Mouse (Mus musculus) forebrain, embryonic 12.5 days (tissue): ENCODE results near the gene Ccdc130. TPM values are rescaled to one million over a fixed set of nuclear protein-coding genes. Genes with fewer than 3 reads are reported as not detected.

ENCODE experiments used
- ATAC-seq: fragments of 200-750 bp; cut with Nextera tagmentation; 2 replicates; pipeline ENCODE4 v1.8.0; 2017; ENCODE audit warnings: moderate TSS enrichment; ENCODE audit not compliant: low FRiP score
- H3K27ac ChIP-seq: fragments of 300-500 bp; sonication (generic); 2 replicates; pipeline ENCODE4 v1.5.1; 2016; ENCODE audit warnings: mild to moderate bottlenecking
- H3K27me3 ChIP-seq: fragments of 300-500 bp; sonication (generic); 2 replicates; pipeline ENCODE4 v1.6.1; 2016; ENCODE audit warnings: mild to moderate bottlenecking
- H3K36me3 ChIP-seq: fragments of 300-500 bp; sonication (generic); replicated peaks from 2 replicates; pipeline ENCODE4 v1.6.1; 2016; ENCODE audit warnings: mild to moderate bottlenecking
- H3K4me1 ChIP-seq: fragments of 300-500 bp; sonication (generic); 2 replicates; pipeline ENCODE4 v1.6.1; 2016
- H3K4me2 ChIP-seq: fragments of 300-500 bp; sonication (generic); 2 replicates; pipeline ENCODE4 v1.6.1; 2016; ENCODE audit warnings: mild to moderate bottlenecking, moderate library complexity
- H3K4me3 ChIP-seq: fragments of 300-500 bp; sonication (generic); replicated peaks from 2 replicates; pipeline ENCODE4 v1.5.1; 2016; ENCODE audit warnings: mild to moderate bottlenecking
- H3K9ac ChIP-seq: fragments of 300-500 bp; sonication (generic); 2 replicates; pipeline ENCODE4 v1.6.1; 2016; ENCODE audit warnings: mild to moderate bottlenecking
- H3K9me3 ChIP-seq: fragments of 300-500 bp; sonication (generic); 2 replicates; pipeline ENCODE4 v1.6.1; 2016
- WGBS: fragments of 180-500 bp; shearing (Covaris S2); methylation state at CpG from one replicate; pipeline ENCODE4 v1.1.7; 2016; 5-methylcytosine and 5-hydroxymethylcytosine counted together
- polyA plus RNA-seq: library from polyadenylated mRNA; unstranded; fragments of >200 nt; fragmentation: Nextera tagmentation; extraction: Ambion mirVana; gene quantifications from 2 replicates; pipeline ENCODE4 v1.2.1, GENCODE M21; 2016

Ccdc130 gene
- polyA plus RNA-seq, 1 experiment from 2014 or later: 20.6 TPM

DNA sequence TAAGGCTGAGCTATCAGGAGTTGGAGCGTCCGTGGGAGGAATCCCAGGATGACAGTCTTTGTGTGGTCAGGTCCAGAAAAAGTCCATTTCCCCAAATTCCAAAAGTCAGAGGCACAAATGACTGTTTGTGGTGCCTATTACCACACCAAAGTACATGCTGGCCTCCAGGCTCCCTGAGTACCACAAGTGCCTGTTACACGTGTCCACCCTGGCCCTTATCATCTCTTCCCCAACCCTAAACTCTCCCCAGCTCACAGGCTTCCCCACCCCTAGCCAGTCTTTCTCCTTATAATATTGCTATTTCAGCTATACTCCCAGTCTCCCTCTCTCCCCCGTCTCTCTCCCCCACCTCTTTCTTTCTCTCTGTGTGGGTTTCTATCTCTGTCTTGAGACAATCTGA is 2.1 kb upstream of the Ccdc130 start:
- Histone ChIP-seq H3K27me3 (peaks cover 15% of the 10 kb centered on the region; the same call in 1 of the 2 replicates), H3K9me3 (no peaks in the 10 kb centered on the region), H3K36me3 (no peaks in the 10 kb centered on the region), H3K4me2 (no peak overlapping the region), H3K9ac (no peak overlapping the region), H3K27ac (no peak overlapping the region), H3K4me1 (peaks cover 11% of the 10 kb centered on the region), H3K4me3 (no peak overlapping the region)
- ATAC-seq: no peak
- WGBS: 84% methylated on average over 4 of the region's 4 CpGs

DNA sequence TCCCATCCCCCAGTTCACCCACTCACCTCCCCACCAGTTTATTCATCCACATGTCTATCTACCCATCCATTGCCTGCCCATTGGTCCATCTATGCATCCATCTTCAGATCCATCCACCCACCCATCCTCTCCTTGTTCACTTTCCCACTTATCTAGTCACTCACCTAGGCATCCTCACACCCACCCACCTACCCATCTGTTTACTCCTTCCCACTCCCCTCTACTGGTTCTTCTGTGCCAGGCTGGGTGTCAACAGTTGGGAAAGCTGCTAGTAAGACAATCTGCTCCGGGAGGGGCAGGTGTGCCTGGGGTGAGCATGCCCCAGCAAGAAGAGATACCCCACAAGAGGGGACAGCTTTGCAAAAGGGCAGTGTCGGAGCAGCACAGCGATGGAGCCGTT is 9.1 kb downstream of the Ccdc130 start:
- Histone ChIP-seq H3K9ac (no peak overlapping the region), H3K9me3 (no peaks in the 10 kb centered on the region), H3K27me3 (no peaks in the 10 kb centered on the region), H3K4me3 (no peak overlapping the region), H3K4me2 (no peak overlapping the region), H3K4me1 (peaks cover 13% of the 10 kb centered on the region), H3K36me3 (peaks cover 81% of the 10 kb centered on the region), H3K27ac (no peak overlapping the region)
- WGBS: 97% methylated on average over 4 of the region's 4 CpGs
- no peak for ATAC-seq

DNA sequence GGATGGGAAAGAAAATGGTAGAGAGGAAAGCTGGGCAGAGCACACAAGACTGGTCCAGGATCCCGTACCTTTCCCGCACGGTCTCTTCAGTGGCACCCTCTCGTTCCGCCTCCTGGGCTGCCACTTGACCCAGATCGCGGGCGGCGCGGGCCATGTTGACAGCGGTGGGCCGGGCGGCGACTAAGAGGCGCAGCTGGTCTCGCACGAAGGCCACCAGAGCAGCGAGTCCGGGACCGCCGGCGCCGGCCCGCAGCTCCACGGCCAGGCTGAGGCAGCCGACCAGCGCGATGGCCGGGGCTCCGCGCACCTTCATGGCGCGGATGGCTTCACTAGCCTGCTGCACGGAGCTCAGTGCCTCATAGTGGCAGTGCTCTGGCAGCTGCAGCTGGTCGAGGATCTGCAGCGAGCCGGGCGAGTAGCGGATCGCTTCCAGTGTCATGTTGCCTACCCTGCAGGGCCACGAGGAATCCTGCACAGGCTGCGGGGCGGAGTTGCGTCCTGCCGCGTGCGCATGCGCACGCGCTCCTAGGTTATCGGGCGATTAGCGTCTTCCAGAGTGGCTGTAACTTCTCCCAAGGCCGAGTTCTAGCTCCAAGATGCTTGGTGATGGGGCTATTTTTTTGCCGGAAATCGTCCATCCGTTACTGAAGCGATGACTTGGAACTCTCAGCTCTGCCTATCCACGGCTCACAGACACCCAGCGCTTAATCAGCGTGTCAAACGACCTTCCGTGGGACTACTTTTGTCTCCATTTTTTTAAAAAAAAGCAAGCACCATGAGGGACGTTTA is 13.2 kb downstream of the Ccdc130 start, which contains the start of gene Mri1:
TSS of gene Mri1 (minus strand) at position 505 of the 789 bp plus-strand sequence.
- WGBS: under 1% methylated on average over 64 of the region's 64 CpGs
- no peaks in the 10 kb centered on the region for H3K9me3 ChIP-seq
- H3K36me3 ChIP-seq: peaks cover 71% of the 10 kb centered on the region
- no peaks in the 10 kb centered on the region for H3K27me3 ChIP-seq
- H3K4me2 ChIP-seq: peak within 1 kb of the TSS; percentile 93
- peak; percentile 90 for ATAC-seq
- H3K9ac ChIP-seq: peak within 1 kb of the TSS; percentile 81
- peak within 1 kb of the TSS; percentile 78 for H3K4me3 ChIP-seq
- peaks cover 18% of the 10 kb centered on the region for H3K4me1 ChIP-seq
- H3K27ac ChIP-seq: peak within 1 kb of the TSS; percentile 92

DNA sequence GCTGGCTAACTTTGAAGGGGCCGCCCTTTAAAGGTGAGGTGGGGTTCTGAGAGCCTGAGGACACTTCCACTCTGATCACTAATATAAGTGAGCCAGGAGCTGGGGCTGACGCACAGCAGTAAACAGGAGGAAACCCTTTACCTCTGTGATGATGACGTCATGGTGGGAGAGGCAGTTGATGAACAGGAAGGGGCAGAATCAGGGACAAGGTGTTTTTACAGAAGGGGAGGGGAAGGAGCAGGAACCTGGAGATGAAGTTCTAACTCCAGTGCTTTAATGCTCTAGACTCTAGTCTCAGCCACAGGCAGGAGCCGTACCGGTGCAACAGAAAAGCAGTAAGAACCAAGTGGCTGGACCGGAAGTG is 13.7 kb downstream of the Ccdc130 start:
- Histone ChIP-seq H3K4me1 (peaks cover 18% of the 10 kb centered on the region), H3K9ac (peak overlapping the region; percentile 81), H3K27ac (peak overlapping the region; percentile 92), H3K4me3 (peak overlapping the region; percentile 78), H3K9me3 (no peaks in the 10 kb centered on the region), H3K36me3 (peaks cover 71% of the 10 kb centered on the region), H3K27me3 (no peaks in the 10 kb centered on the region), H3K4me2 (peak overlapping the region; percentile 93)
- ATAC-seq: peak; percentile 47; the same call in 1 of the 2 replicates
- WGBS: 10% methylated on average over 6 of the region's 6 CpGs

DNA sequence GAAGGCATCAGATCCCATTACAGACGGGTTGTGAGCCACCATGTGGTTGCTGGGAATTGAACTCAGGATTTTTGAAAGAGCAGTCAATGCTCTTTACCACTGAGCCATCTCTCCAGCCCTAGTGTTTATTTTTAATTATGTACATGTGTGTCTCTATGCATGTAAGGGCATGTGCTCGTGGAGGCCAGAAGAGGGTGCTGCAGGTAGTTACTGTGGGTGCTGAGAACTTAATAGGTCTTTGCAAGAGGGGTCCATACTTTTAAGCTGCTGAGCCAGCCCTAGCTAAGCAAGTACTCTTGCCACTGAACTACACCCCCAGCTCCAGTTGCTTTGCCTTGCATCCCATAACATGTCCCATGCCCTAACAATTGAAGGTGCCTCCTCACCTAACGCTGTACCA is 14.3 kb downstream of the Ccdc130 start:
- H3K4me2 ChIP-seq: peak overlapping the region; percentile 93
- H3K27ac ChIP-seq: no peak overlapping the region; the same call in 1 of the 2 replicates
- WGBS: 83% methylated on average over 3 of the region's 3 CpGs
- H3K27me3 ChIP-seq: no peaks in the 10 kb centered on the region
- H3K36me3 ChIP-seq: peaks cover 69% of the 10 kb centered on the region
- peak overlapping the region; percentile 81; the same call in 1 of the 2 replicates for H3K9ac ChIP-seq
- no peak for ATAC-seq
- H3K4me1 ChIP-seq: peaks cover 18% of the 10 kb centered on the region
- H3K9me3 ChIP-seq: no peaks in the 10 kb centered on the region
- peak overlapping the region; percentile 78 for H3K4me3 ChIP-seq

DNA sequence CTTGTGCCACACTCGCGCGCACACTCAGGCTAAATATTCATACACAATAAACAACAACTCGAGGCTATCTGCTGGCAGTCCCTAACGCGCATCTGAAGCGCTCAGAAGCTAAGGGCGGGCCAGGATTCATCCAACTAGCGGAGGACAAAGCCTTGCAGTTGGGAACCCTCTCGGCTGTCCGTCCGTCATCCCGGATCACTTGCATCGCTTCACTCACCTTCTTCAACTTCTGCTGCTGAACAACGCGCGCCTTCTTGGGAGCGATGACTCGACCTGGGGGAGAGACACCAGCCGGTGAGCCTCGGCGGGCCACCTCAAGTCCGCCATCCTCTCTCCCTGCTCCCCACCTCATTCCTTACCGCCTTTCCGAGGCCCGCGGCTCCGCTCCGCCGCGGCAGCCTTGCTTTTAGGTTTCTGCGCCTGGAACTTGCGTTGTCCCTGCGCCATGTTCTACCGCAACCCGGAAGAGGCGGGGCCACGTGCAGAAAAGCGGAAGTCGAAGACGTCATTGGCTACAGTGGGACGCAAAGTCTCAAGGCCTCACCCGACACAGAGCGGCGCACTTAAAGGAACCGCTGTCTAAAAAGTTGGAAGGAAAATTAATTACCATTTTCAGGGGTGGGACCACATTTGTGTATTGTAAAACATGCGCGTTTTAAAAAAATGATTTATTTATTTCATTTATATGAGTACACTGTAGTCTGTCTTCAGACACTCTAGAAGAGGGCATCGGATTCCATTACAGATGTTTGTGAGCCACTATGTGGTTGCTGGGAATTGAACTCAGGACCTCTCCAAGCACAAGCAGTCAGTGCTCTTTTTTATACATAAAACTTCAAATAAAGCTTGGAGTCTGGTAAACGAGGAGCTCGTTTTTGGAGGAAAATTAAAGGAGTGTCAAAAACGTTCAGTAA is 20.7 kb downstream of the Ccdc130 start, which contains the start of gene D8Ertd738e:
TSS of gene D8Ertd738e (minus strand) at position 463 of the 914 bp plus-strand sequence.
- H3K36me3 ChIP-seq: peaks cover 68% of the 10 kb centered on the region
- ATAC-seq: peak; percentile 96
- peaks cover 10% of the 10 kb centered on the region for H3K4me1 ChIP-seq
- H3K27me3 ChIP-seq: no peaks in the 10 kb centered on the region
- peak within 1 kb of the TSS; percentile 78 for H3K9ac ChIP-seq
- H3K4me2 ChIP-seq: peak within 1 kb of the TSS; percentile 87
- H3K4me3 ChIP-seq: peak within 1 kb of the TSS; percentile 91
- no peaks in the 10 kb centered on the region for H3K9me3 ChIP-seq
- H3K27ac ChIP-seq: peak within 1 kb of the TSS; percentile 59
- WGBS: 4% methylated on average over 52 of the region's 52 CpGs

DNA sequence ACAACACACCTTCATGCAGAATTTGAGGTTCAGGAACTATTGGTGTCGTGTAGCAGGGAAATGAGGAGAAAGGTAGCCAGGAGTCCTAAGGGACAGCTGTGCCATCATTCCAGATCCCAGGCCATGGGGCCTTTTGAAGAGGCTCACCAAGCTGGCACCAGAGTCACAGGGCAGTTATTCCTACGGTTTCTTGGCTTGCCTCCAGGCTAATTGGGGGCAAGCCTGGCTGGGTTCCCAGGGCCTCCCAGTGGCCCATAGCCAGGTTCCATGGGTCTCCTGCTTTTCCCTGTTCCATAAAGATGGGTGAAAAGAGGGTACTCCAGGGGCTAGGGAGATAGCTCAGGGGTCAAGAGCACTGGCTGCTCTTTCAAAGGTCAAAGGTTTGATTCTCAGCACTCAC is 28.4 kb downstream of the Ccdc130 start:
- no peak for ATAC-seq
- Histone ChIP-seq H3K27ac (no peak overlapping the region), H3K27me3 (no peaks in the 10 kb centered on the region), H3K4me3 (no peak overlapping the region), H3K4me2 (no peak overlapping the region), H3K4me1 (peaks cover 7% of the 10 kb centered on the region), H3K36me3 (peaks cover 24% of the 10 kb centered on the region), H3K9ac (no peak overlapping the region), H3K9me3 (no peaks in the 10 kb centered on the region)
- WGBS: 69% methylated on average over 2 of the region's 2 CpGs

DNA sequence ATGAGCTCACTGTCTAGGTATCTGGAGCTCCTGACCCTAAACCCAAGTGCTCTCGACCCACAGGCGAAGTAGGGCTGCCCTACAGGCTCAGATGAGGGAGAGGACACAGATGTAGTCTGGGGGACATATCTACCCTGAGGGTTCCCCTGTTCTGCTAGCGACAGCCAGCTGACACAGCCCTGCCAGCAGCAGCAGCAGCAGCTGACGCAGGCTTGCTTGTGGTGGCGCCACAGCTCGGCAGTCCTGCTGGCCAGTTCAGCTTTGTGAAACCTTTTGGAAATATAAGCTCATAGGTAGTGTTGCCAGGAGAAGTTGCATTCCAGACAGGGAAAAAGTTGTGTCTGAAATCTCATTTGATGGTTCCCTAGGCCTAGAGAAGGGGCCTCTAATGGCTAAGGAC is 29.0 kb downstream of the Ccdc130 start:
- Histone ChIP-seq H3K4me1 (peaks cover 8% of the 10 kb centered on the region), H3K4me3 (no peak overlapping the region), H3K27ac (no peak overlapping the region), H3K4me2 (no peak overlapping the region), H3K9me3 (no peaks in the 10 kb centered on the region), H3K9ac (no peak overlapping the region), H3K27me3 (no peaks in the 10 kb centered on the region), H3K36me3 (peaks cover 18% of the 10 kb centered on the region)
- ATAC-seq: no peak
- WGBS: 65% methylated on average over 6 of the region's 6 CpGs

DNA sequence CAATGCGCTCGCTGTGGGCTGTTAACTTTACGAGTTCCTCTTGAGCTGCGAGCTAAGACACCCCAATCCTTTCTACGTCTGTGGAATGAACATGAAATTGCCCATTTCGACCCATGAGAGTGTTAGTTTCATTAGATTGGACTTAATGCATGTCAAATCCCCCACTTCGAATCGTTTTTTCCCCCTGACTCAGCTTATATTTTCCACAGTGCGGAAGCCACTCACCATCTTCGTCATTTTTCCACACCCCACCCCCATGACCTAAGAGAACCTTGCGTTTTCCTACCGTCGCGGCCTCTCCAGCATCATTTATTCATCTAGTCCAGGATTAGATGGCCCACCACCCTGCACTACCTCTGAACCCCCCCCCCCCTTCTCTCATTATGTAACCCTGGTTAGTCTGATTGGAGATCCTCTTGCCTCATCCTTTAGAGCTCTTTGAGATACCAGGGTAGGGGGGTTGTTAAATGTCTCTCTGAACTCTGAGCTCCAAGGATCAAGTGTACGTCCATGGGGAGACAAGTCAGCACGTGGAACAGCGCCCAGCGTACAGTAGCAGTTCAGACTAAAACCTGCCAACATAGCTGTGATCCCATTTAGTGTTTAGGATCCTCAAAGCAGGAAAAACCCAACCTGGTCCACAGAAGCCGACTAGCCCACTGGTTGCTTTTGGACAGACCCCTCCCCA is 32.5 kb downstream of the Ccdc130 start:
- ATAC-seq: peak; percentile 10; the same call in 1 of the 2 replicates
- peaks cover 22% of the 10 kb centered on the region for H3K36me3 ChIP-seq
- H3K27ac ChIP-seq: peak overlapping the region; percentile 81
- peak overlapping the region; percentile 66 for H3K4me2 ChIP-seq
- peak overlapping the region; percentile 65 for H3K9ac ChIP-seq
- no peaks in the 10 kb centered on the region for H3K9me3 ChIP-seq
- 22% methylated on average over 19 of the region's 19 CpGs for WGBS
- H3K4me3 ChIP-seq: peak overlapping the region; percentile 75
- no peaks in the 10 kb centered on the region for H3K27me3 ChIP-seq
- peaks cover 37% of the 10 kb centered on the region for H3K4me1 ChIP-seq

DNA sequence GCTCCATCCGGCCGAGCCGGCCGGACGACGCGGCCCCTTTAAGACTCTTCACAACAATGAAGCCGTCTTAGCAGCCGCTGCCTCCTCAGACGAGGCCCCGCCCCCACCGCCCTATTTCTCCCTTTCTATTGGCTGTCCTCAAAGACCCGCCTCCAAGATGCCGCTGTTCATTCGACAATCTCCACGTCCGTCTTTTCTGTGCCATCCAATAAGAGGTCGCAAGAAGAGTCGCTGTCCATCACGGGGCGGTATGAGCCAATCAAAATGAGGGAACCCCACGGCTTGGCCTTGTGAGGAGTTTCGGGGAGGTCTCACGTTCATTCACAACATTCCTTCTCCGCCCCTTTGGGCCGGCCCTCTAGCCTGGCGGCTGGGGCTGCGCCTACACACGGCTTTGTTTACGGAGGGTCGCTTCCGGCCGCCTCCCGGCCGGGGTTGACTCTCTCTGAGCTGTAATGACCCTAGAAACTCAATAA is 33.1 kb downstream of the Ccdc130 start, which contains the start of gene Zswim4:
TSS of gene Zswim4 (minus strand) at position 58 of the 476 bp plus-strand sequence.
- Histone ChIP-seq H3K9me3 (no peaks in the 10 kb centered on the region), H3K36me3 (peaks cover 29% of the 10 kb centered on the region), H3K27me3 (no peaks in the 10 kb centered on the region), H3K9ac (peak within 1 kb of the TSS; percentile 96), H3K27ac (peak within 1 kb of the TSS; percentile 81), H3K4me1 (peaks cover 37% of the 10 kb centered on the region), H3K4me3 (peak within 1 kb of the TSS; percentile 75), H3K4me2 (peak within 1 kb of the TSS; percentile 79)
- WGBS: under 1% methylated on average over 30 of the region's 35 CpGs
- peak; percentile 99 for ATAC-seq

DNA sequence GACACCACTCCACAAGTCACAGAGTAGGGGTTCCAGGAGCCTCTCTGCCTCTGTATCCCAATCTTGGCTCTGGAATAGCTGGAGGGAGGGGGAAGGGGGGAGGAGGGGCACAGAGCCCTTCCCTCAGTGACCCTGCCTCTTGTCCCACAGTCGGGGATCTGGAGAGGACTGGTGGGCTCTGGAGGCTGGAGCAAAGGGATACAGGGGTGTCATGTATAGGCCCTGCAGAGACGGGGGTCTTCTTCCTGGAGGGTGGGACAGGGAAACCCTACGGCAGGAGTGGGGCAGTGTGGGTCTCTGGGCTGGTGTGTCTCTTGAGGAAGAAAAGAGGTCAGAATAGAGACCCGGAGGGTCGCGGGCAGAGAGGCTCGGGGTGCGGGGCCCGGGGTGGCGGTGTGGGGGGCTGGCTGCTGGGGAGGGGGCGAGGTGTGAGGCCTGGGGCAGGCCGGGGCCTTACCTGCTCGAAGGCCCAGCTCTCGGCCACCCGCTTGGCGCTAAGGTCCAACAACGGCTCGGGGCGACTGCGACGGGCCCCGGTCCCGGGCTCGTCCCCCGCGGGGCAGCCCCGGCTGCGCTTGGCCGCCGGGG is 33.7 kb downstream of the Ccdc130 start:
- WGBS: under 1% methylated on average over 14 of the region's 30 CpGs
- H3K9me3 ChIP-seq: no peaks in the 10 kb centered on the region
- peak overlapping the region; percentile 75 for H3K4me3 ChIP-seq
- no peaks in the 10 kb centered on the region for H3K27me3 ChIP-seq
- H3K9ac ChIP-seq: peak overlapping the region; percentile 96
- H3K4me1 ChIP-seq: peaks cover 37% of the 10 kb centered on the region
- H3K27ac ChIP-seq: peak overlapping the region; percentile 72
- H3K36me3 ChIP-seq: peaks cover 34% of the 10 kb centered on the region
- ATAC-seq: peak; percentile 17; the same call in 1 of the 2 replicates
- H3K4me2 ChIP-seq: peak overlapping the region; percentile 79
